Mouse (Mus musculus) stomach, postnatal 0 days (tissue): Measurements from ENCODE around the gene Fyn.

Source experiments
- CTCF ChIP-seq: IDR thresholded peaks from 2 replicates; pipeline ENCODE4 v1.5.1; 2016; ENCODE audit warnings: antibody characterized with exemption, low read depth, mild to moderate bottlenecking, moderate library complexity
- EP300 ChIP-seq: optimal IDR thresholded peaks from 2 replicates; pipeline ENCODE3; 2016; ENCODE audit warnings: antibody characterized with exemption

- TF ChIP-seq CTCF (no peak), EP300 (no peak)
Measured at GRCm38 (mm10) chr10:39503331-39503730, 134.7 kb downstream of the Fyn start.
